ENCODE assay signal across 22 mouse cellular contexts in the genomic region with DNA sequence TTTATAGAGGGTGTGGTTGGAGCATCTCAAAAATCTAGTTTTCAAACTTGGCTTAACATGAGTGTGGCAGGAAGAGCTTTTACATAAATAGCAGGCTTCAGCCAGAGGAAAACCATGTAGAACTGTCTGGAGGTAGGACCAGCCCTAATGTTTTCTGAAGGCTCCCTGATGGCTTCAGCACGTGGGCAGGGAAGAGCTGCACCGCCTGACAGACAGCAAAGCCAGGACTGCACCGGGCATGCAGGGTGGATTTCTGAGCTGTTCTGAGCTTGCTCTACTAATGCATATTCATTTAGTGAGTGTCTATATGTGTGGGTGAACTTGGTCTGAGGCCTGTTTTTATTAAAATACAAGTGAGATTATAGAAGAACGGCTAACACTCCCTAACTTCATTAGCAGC.
DNase-seq lines count a peak whose midpoint lies in the region; ATAC-seq and TF ChIP-seq lines count a peak whose summit lies in the region.
"Had no signal": no experiment of that assay in that cellular context is flagged by ENCODE, and none has a peak within 500 bp of the region (broad histone marks: within the 10 kb centered on the region; RNA-seq: fewer than 3 reads in every experiment).

No protein-coding gene starts in this region.

- H3K4me1 ChIP-seq in hindbrain, embryonic 14.5 days (replicated peaks; ENCODE audit: control insufficient read depth, insufficient read depth, low read length): 0 out of 2 replicates have a peak, but pooled peaks cover 6% of the 10 kb centered on the region
- H3K4me1 ChIP-seq in hindbrain, embryonic 12.5 days: no peaks in the 10 kb centered on the region
- H3K4me1 ChIP-seq in lung, postnatal 0 days (ENCODE audit: insufficient read depth, low read depth, low read length): no peaks in the 10 kb centered on the region
- H3K4me1 ChIP-seq: embryonic facial prominence, embryonic 13.5 days; limb, embryonic 10.5 days had no signal

- TF ChIP-seq EP300 in lung, postnatal 0 days (IDR thresholded peaks at IDR 0.05): no peak

- no peak for TF ChIP-seq CTCF in lung, postnatal 0 days (IDR thresholded peaks at IDR 0.05)

- ATAC-seq in hindbrain, embryonic 14.5 days (ENCODE audit: low FRiP score): no peak
- ATAC-seq in hindbrain, embryonic 12.5 days (ENCODE audit: low FRiP score): no peak
- no peak for ATAC-seq in lung, postnatal 0 days
- ATAC-seq: forebrain, embryonic 15.5 days; liver, postnatal 0 days; midbrain, embryonic 13.5 days had no signal

- H3K27me3 ChIP-seq in hindbrain, embryonic 14.5 days (ENCODE audit: control insufficient read depth, insufficient read depth, low read length): no peaks in the 10 kb centered on the region
- no peaks in the 10 kb centered on the region for H3K27me3 ChIP-seq in hindbrain, embryonic 12.5 days
- H3K27me3 ChIP-seq in lung, postnatal 0 days (replicated peaks; ENCODE audit: insufficient read depth, low read length): no peaks in the 10 kb centered on the region
- H3K27me3 ChIP-seq: embryonic facial prominence, embryonic 13.5 days; forebrain, embryonic 15.5 days; heart, embryonic 13.5 days; midbrain, embryonic 13.5 days had no signal

- no peaks in the 10 kb centered on the region for H3K36me3 ChIP-seq in hindbrain, embryonic 14.5 days (replicated peaks; ENCODE audit: control insufficient read depth, insufficient read depth)
- H3K36me3 ChIP-seq in hindbrain, embryonic 12.5 days: no peaks in the 10 kb centered on the region; the same call in 1 of the 2 replicates
- H3K36me3 ChIP-seq in lung, postnatal 0 days (ENCODE audit: insufficient read depth, low read length): no peaks in the 10 kb centered on the region
- H3K36me3 ChIP-seq: forebrain, embryonic 15.5 days; heart, embryonic 13.5 days; limb, embryonic 10.5 days; midbrain, embryonic 13.5 days had no signal

- 50% methylated on average over 4 of the region's 4 CpGs for WGBS in hindbrain, embryonic 14.5 days
- WGBS in hindbrain, embryonic 12.5 days: 67% methylated on average over 4 of the region's 4 CpGs
- 69% methylated on average over 4 of the region's 4 CpGs for WGBS in lung, postnatal 0 days

- peak overlapping the region; percentile 10; the same call in 1 of the 2 replicates for H3K27ac ChIP-seq in hindbrain, embryonic 14.5 days
- no peak overlapping the region for H3K27ac ChIP-seq in hindbrain, embryonic 12.5 days
- H3K27ac ChIP-seq in lung, postnatal 0 days (ENCODE audit: low read length): no peak overlapping the region
- H3K27ac ChIP-seq: embryonic facial prominence, embryonic 13.5 days; forebrain, embryonic 15.5 days; gastrocnemius, adult 2 months; heart, embryonic 13.5 days; limb, embryonic 10.5 days had no signal

- H3K9ac ChIP-seq in hindbrain, embryonic 14.5 days: no peak overlapping the region
- H3K9ac ChIP-seq in hindbrain, embryonic 12.5 days: no peak overlapping the region
- no peak overlapping the region for H3K9ac ChIP-seq in lung, postnatal 0 days (replicated peaks; ENCODE audit: low read depth)
- H3K9ac ChIP-seq: embryonic facial prominence, embryonic 13.5 days; forebrain, embryonic 15.5 days; heart, embryonic 13.5 days; liver, postnatal 0 days; midbrain, embryonic 13.5 days had no signal

- H3K4me3 ChIP-seq in hindbrain, embryonic 14.5 days (replicated peaks; ENCODE audit: low read length): no peak overlapping the region
- no peak overlapping the region for H3K4me3 ChIP-seq in hindbrain, embryonic 12.5 days
- no peak overlapping the region for H3K4me3 ChIP-seq in lung, postnatal 0 days (ENCODE audit: low read depth, low read length)
- H3K4me3 ChIP-seq: embryonic facial prominence, embryonic 13.5 days; forebrain, embryonic 15.5 days; gastrocnemius, adult 2 months; heart, embryonic 13.5 days; limb, embryonic 10.5 days; midbrain, embryonic 13.5 days; myocyte had no signal

- intact Hi-C loops in left cerebral cortex, postnatal 36 days (cut with DNase I): no loop called here

- H3K4me2 ChIP-seq in hindbrain, embryonic 14.5 days (replicated peaks): no peak overlapping the region
- H3K4me2 ChIP-seq in hindbrain, embryonic 12.5 days (replicated peaks): no peak overlapping the region
- no peak overlapping the region for H3K4me2 ChIP-seq in lung, postnatal 0 days (replicated peaks; ENCODE audit: low read depth, low read length)
- H3K4me2 ChIP-seq: embryonic facial prominence, embryonic 13.5 days; forebrain, embryonic 15.5 days; heart, embryonic 13.5 days; midbrain, embryonic 13.5 days had no signal

- H3K9me3 ChIP-seq in hindbrain, embryonic 14.5 days (ENCODE audit: control insufficient read depth, low read length): no peaks in the 10 kb centered on the region
- no peaks in the 10 kb centered on the region for H3K9me3 ChIP-seq in hindbrain, embryonic 12.5 days (replicated peaks)
- no peaks in the 10 kb centered on the region for H3K9me3 ChIP-seq in lung, postnatal 0 days (ENCODE audit: low read length)
- H3K9me3 ChIP-seq: embryonic facial prominence, embryonic 13.5 days; forebrain, embryonic 15.5 days; heart, embryonic 13.5 days; limb, embryonic 10.5 days; midbrain, embryonic 13.5 days had no signal

- DNase-seq in hindbrain, embryonic 14.5 days (ENCODE audit: low spot score): no peak
- DNase-seq in left cerebral cortex, postnatal 36 days (ENCODE audit: low spot score in 2 of 2): peak; percentile 51 to 65
- no peak for DNase-seq in left cerebral cortex, adult 11 months (ENCODE audit: low spot score)
- peak; percentile 73 for DNase-seq in brain, adult 2 months (ENCODE audit: low read depth, low spot score)
- DNase-seq in right cerebral cortex, postnatal 36 days (ENCODE audit: low spot score in 2 of 2): peak; percentile 36 to 69
- DNase-seq in lung, postnatal 0 days (ENCODE audit: low spot score): no peak
- DNase-seq: B cell, adult 2 months; cerebellum, adult 9-11 months; gastrocnemius, adult 2 months; kidney, adult 18-20 months; kidney, postnatal 10 days; liver, postnatal 0 days; lung, postnatal 14 days; retina, postnatal 1 day; thymus, adult 18-20 months had no signal

Comparison
In these comparisons a context has a peak if more than half of its experiments do, and no peak if none do; other contexts are left out.
1. DNase-seq: peak in left cerebral cortex, postnatal 36 days (2 of 2), brain, adult 2 months (single experiment) and right cerebral cortex, postnatal 36 days (2 of 2); none in hindbrain, embryonic 14.5 days (single experiment), left cerebral cortex, adult 11 months (single experiment) and lung, postnatal 0 days (single experiment).